Mouse (Mus musculus): ENCODE results near the gene Sept3.

The Sept3 gene

DNA sequence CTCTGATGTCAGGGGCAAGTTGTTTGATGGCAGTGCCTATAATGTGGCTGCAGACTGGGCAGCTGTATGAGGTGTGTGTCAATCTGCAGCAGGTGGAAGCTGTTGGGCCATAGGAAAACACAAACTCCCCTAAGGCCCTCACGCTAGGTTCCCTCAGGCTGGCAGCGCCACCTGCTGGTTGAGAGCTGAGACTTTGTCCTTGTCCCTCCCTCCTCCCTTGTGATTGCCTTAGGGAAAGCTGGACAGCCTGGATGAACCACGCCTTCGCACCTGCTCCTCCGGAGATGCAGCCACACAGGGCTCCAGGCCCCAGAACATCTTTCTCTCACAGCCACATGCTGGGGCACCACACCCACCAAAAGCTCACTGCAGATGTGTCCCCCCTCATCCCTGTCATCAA lies 3.5 kb upstream of the Sept3 start:
- DNase-seq (ENCODE audit: low spot score) = peak; percentile 37

DNA sequence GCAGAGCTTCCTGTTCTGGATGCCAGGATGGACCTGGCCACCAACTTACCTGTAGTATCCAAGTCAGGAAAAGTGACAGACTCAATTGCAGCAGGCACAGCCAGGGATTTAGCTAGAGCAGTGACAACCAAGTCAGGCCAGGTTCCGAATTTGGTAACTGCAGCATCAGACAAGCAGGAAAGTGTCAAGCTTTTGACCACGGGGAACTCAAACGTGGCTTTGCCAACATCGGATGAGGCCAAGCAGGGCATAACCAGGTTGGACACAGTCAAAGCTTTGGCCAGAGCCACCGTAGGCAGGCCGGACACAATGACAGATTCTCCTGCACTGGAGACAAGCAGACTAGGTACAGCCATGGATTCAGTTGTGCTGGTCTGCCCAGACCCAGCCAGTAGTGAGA lies 2.4 kb upstream of the Sept3 start:
- no peak for DNase-seq (ENCODE audit: low spot score)

GRCm38 (mm10) chr15:82274927-82275901 lies 521 bp downstream of the Sept3 start:
- no peak for DNase-seq (ENCODE audit: low spot score)

DNA sequence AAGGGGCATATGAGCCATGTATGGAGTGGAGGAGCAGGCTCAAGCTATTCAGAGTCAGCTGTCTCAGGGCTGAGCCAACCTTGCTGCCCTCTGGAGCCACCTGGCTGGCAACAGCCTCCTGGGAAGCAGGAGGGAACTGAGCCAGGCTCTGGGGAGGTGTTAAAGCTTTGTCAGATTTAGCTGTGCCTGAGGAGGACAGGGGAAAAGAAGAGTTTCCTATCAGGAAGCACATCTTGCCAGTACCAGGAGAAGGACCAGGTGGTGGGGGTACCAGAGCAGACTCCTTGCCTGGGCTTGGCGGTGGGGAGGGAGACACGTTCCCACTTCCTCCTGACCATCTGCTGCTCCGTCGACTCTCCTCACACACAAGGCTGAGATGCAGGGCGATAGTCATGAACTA lies 2.9 kb downstream of the Sept3 start:
- DNase-seq (ENCODE audit: low spot score) = no peak

- DNase-seq (ENCODE audit: low spot score) = no peak
These were observed 5.9 kb downstream of the Sept3 start for GRCm38 (mm10) chr15:82280638-82281037.

GRCm38 (mm10) chr15:82286157-82286556 lies 11.5 kb downstream of the Sept3 start:
- no peak for DNase-seq (ENCODE audit: low spot score)

DNA sequence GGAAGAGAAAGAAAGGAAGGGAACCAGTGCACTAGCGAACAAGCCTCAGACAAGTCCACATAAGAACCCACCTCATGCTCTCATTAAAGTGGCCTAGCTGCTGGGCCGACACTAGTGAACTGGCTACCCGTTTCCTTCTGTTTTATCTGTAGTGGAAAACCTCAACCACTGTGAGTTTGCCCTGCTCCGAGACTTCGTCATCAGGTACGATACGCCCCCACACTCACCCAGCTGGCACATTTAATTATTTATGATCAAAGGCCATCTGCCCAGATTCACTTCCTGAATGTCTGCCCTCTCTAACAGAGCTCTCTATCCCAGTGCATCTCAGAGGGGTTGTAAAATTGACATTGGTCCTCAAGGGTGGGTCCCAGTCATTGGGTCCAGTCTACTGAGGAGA lies 15.6 kb downstream of the Sept3 start:
- DNase-seq (ENCODE audit: low spot score) = no peak

GRCm38 (mm10) chr15:82292851-82293250 lies 18.2 kb downstream of the Sept3 start:
- no peak for DNase-seq (ENCODE audit: low spot score)

GRCm38 (mm10) chr15:82293271-82293711 lies 18.6 kb downstream of the Sept3 start:
- no peak for DNase-seq (ENCODE audit: low spot score)

DNA sequence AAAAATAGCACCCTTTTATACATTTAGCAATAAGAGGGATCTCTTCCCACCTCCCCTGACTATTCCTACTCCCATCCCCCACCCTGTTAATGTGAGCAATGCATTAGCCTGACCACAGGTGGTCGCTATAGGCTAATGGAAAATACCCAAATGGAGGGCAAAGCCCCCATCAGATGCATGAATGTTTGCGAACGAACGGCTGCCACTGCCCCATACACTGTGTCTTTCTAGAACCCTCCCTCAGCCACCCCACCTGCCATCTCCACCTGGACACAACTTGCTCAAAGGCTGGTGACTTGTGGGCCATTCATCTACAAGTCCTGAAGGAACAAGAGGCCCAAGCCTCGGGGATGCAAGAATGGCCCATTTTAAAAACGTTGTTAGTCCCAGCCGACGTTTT lies 19.4 kb downstream of the Sept3 start:
- DNase-seq (ENCODE audit: low spot score) = no peak

DNA sequence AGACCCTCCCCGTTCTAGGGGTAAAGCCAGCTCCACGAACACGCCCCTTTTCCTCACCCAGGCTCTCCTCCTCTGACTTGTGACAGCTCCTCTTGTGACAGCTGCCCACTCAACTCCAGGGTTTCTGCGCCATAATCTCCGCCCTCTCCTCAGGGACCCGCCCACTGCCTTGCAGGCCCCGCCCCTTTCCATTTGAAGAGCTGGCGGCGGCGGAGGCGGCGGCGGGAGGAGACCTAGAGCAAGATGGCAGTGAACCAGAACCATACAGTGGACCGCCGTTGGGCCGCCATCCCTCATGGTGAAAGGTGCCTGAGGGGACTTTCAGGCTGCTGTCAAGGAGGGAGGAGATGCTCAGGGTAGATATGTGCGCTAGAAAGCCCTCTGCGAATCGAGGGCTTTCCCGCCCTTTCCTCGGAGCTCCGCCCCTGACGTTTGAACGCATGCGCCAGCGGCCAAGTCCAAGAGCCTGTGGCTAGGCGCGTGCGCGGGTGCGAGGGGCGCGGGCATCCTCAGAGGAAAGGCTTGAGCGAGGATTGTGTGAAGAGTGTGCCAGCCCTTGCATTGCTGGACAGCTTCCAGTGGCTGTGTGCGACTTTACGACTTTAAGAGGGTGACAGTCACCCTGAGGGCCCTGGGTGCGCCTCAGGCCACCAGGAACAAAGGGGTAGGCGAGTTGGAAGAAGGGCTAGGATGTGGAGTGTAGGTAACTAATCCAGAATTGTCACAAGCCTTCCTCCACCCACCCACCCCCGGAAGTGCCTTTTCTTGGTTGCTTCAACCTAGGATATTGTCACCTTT lies 24.3 kb downstream of the Sept3 start, which contains the start of gene Wbp2nl:
Gene Wbp2nl, plus strand, starts transcription at position 191 of the 798 bp plus-strand sequence.
- no peak for DNase-seq (ENCODE audit: low spot score)

- no peak for DNase-seq (ENCODE audit: low spot score)
These were observed 32.4 kb downstream of the Sept3 start for GRCm38 (mm10) chr15:82307107-82307506.

GRCm38 (mm10) chr15:82308416-82308815 lies 33.7 kb downstream of the Sept3 start:
- no peak for DNase-seq (ENCODE audit: low spot score)

DNA sequence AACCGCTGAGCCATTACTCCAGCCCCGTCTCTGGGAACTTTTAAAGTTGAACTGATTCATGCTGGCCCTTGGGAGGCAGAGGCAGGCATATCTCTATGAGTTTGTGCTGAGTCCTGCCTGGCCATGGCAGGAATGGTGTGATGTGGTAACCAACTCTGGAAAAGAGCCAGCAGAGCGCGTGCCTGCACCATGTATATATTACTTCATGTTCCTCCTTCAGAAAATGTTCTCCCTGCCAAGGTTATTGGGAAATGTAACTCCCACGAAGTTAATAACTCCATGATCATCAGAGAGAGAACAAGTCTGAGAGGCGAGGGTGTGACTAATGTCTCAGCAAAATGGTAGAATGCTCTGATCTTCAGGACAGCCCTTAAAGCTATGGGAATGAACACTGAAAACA lies 43.1 kb downstream of the Sept3 start:
- no peak for DNase-seq (ENCODE audit: low spot score)

- DNase-seq (ENCODE audit: low spot score) = no peak
These were observed 44.9 kb downstream of the Sept3 start for GRCm38 (mm10) chr15:82319613-82320012.

DNA sequence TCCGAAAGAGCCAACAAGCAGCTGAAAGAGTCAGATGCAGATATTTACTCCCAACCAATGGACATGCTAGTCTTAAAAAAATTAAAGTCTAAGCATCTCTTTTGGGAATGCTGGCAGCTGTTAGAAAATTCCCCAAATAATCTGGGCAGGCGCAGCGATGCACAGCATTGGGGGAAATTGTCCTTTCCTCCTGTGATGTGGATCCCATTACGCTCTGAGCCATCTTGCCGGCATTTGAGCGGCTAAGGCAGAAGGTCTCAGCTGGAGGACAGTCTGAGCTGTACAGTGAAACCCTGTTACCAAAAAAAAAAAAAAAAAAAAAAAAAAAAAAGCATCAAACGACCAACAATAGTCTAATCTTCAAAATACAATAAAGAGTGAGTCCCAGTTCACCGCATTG lies 47.5 kb downstream of the Sept3 start:
- DNase-seq (ENCODE audit: low spot score) = no peak

DNA sequence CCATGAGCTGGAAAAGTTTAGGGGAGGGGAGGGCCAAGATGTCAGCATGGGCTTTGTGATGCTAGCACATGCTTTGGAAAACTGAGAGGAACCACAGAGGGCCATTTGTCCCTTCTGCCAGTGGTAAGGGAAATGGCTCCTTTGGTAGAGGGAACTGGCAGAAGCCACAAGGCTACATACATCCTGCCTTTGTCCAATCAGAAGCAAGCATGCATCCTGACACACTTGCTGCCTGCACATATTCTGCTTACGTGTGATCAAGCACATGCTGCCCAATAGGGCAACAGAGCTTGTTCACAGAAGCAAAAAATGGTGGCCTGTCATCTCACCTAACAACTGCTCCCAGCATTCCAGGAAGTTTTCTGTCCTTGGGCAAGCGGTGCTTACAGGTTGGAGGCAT lies 50.7 kb downstream of the Sept3 start:
- no peak for DNase-seq (ENCODE audit: low spot score)

GRCm38 (mm10) chr15:82335194-82335593 lies 60.5 kb downstream of the Sept3 start:
- no peak for DNase-seq (ENCODE audit: low spot score)

DNA sequence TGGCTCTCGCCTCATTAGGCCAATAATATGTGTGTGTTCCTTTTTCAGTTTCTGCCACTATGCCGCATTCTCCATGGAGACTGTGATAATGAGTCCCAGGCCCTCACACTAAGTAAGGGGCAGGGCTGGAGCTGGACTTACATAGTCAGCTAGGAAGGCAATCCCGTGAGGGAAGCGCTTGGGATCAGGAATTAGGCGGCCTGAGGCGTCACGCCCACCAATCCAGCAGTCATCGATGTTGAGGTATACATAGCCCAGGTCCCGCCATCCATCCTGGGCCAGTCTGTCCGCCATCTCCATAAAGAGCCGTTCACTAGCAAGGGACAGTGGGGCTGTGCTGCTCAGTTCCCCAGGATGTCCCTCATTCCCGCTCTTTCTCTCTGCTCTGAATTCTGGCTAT lies 61.9 kb downstream of the Sept3 start:
- DNase-seq (ENCODE audit: low spot score) = no peak

- no peak for DNase-seq (ENCODE audit: low spot score)
These were observed 63.2 kb downstream of the Sept3 start for GRCm38 (mm10) chr15:82337875-82338274.

GRCm38 (mm10) chr15:82338593-82339112 lies 64.0 kb downstream of the Sept3 start, which contains the start of the genes Naga, Pheta2 and Smdt1:
Naga (minus strand) TSS chr15:82338925.
Pheta2 (plus strand) TSS chr15:82338942.
Smdt1 (plus strand) TSS chr15:82338959.
- DNase-seq (ENCODE audit: low spot score) = peak; percentile 90

DNA sequence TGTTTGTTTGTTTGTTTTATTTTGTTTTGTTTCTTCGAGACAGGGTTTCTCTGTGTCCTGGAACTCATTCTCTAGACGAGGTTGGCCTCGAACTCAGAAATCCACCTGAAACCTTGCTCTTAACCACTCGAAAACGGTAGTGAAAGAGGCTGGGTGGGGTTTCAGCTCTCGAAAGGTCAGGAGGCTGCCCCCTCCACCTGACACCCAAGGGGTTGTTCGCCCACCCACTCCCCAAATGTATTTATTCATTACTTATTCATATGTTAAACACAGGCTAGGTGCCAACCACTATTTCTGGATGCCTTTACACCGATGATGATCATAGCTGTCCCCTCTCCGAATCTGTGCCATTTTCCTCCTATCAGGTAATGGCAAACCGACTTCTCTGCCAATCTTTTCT lies 64.5 kb downstream of the Sept3 start:
- DNase-seq (ENCODE audit: low spot score) = no peak
